Mouse (Mus musculus): Measurements from ENCODE around the gene H60b.
A peak's percentile ranks its signal among the peaks of the same experiment; 100 is the strongest.
"Not testable (repeated sequence)": the region's sequence is repeated elsewhere in the genome, so short reads cannot be mapped to it uniquely, and the experiment has no call there.

H60b gene

GRCm38 (mm10) chr10:22158310-22158999, at the start of gene H60b, which contains the start of gene Raet1e:
Gene H60b, plus strand, starts transcription at chr10:22158586.
Gene Raet1e, plus strand, starts transcription at chr10:22158569.
- not testable (repeated sequence) for DNase-seq

DNA sequence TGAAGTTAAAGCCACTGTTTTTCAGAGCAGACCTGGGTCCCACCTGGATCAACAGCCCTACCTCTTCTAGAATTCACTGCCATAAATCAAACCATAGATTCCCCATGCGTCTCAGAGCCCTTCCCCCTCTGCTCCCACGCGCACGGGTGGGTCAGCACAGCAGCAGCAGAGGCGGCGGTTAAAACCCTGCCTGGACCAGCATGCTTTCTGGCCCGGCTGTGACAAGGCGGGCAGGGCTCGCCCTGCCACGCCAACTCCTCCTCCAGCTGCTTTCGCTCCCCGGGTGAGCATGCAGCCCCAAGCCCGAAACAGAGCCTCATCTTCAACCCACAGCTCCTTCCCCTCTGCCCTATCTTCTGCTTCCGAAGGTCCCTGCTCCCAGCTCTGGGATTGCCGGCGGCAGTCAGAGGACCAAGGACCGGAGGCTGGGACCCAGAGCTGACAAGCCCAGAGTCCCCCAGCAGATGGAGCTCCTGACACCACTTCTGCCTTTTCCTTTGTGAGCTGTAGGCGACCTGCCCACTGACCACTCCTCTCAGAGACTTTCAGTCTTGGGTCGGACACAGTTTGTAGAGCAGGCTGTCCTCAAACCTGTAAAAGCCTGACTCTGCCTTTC, 17.6 kb upstream of the H60b start:
- DNase-seq, result peak; percentile 29

DNA sequence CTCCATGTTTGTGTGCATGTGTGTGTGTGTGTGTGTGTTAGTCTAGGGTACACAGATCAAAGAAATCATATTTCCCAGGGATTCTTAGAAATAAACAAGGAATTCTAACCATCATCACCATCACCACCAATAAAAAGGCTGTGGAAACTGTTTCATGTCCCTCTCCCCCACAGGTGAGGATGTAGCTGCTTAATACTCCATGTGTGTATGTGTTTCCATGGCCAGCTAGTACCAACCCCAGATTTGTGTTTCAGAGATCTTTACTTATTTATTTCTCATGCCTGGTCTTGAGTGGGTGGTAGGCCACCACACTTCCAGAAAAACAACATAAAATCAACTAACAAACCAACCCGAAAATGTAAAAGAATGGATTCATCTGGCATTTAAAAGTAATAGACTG, 16.2 kb upstream of the H60b start:
- not testable (repeated sequence) for DNase-seq

GRCm38 (mm10) chr10:22142926-22143325, 15.5 kb upstream of the H60b start:
- no peak for DNase-seq

- DNase-seq, result no peak
Observed at GRCm38 (mm10) chr10:22148441-22149072, 9.8 kb upstream of the H60b start.

- DNase-seq, result no peak
Observed at GRCm38 (mm10) chr10:22149073-22149690, 9.2 kb upstream of the H60b start, which contains the start of gene E030030I06Rik. Gene E030030I06Rik, minus strand, starts transcription at chr10:22149270.

DNA sequence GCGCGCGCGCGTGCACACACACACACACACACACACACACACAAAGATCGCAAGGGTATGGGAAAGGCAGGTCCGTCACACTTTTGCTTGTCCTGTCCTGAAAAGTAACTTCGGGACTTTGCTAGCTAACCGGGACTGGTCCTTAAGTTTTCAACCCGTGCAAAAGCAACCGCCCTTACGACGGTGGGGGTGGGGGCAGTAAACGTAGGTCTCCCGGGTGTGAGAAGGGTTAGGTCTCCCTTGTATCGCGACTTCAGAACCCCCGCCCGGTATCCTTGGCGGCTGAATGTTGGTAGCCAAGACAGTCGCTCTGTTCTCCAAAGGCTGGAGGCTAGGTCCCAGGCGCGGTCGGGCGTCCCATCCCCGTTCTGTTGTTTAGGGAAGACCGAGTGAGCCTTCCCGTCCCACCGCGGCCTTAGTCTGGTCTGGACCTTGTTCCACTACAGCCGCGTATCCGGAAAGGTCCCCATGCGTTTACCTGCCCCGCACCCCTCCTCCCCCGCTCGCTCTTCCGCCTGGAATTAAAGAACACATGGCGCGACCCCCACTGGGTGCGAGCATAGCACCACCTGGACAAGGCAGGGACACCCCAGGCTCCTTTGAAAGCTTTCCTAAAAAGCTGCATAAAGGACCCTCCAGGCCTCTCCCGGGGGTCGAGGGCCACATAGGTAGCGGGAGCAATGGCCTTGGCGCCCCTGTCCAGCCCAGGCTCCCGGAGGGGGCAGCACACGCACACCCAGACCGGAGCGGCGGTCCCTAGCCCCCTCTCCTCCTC, 8.5 kb upstream of the H60b start:
- DNase-seq, result no peak

DNA sequence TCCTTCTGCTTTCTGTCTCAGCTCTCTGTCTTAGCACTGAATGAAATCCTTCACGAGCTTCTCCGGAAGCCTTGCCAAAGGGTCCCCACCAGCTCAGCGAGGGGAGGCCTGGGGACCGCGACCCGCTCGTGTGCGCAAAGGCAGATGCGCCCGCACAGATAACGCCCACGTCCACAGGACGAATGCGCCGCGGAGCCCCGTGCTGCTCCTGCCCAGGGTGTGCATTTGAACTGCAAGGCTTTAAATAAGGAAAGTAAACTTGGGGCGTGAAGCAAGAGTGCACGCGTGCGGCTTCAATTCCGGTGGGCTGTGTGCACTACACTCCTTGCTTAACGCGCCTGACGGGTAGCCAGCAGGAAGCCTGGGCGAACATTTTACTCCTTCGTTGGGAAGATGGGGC, 7.8 kb upstream of the H60b start:
- no peak for DNase-seq

DNA sequence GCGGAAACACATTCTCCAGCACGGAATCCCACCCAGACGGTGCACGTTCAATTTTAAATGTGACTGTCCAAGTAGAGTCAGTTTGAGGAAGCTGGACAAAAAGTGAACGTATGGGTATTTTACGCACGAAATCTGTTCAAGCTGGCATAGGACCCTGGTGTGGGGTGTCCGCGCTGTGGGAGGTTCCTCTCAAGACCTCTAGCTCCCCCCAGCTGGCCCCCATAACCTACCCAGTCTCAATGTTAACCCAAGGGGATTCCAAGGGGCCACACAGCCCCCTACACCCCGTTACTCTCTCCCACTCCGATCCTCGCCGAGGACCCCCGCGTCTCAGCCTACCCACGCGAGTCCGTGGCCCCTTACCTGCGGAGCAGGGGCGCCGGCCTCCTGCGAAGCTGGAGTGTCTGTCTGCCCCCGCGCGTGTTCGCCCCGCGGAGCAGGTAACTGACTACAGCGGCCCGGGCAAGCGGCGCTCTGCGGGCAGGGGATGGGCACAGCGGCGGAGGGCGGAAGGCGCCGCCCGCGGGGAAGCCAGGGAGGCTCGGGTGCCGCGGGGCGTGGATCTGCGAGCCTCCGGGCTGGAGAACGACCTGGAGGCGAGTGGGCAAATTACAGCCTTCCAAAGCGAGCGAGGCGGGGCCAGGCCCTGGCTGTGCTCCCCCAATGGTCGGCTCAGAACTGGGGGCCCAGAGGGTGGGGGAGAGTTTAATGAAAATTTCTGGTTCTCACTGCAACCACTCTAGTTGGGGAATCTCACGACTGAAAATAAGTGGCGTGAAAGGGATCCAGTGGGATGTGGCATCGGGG, 7.1 kb upstream of the H60b start:
- not testable (repeated sequence) for DNase-seq

GRCm38 (mm10) chr10:22151863-22152640, 6.3 kb upstream of the H60b start:
- not testable (repeated sequence) for DNase-seq

- not testable (repeated sequence) for DNase-seq
Observed at GRCm38 (mm10) chr10:22153147-22153690, 5.2 kb upstream of the H60b start.

DNA sequence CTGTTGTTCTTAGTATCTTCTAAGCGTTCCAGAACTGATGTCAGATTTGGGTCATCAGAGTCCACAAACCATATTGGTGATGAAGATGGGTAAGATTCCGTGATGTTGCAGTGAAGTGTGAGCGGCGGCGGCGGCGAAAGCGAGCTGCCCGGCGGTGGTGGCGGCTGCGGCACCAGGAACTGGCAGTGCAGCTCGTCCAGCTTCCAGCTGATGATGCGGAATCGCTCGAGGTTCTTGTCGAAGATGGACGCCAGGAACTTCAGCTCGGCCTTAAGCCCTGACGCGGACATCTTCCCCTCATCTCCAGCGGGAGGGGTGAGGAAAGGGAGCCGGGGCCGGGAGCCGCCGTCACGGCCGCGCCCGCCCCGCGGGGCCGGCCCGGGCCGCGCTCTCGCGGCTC, 4.3 kb upstream of the H60b start:
- DNase-seq, result not testable (repeated sequence)

- DNase-seq, result no peak
Observed at GRCm38 (mm10) chr10:22154871-22155799, 3.3 kb upstream of the H60b start.

- no peak for DNase-seq
Observed at GRCm38 (mm10) chr10:22159131-22159561, 760 bp downstream of the H60b start.

DNA sequence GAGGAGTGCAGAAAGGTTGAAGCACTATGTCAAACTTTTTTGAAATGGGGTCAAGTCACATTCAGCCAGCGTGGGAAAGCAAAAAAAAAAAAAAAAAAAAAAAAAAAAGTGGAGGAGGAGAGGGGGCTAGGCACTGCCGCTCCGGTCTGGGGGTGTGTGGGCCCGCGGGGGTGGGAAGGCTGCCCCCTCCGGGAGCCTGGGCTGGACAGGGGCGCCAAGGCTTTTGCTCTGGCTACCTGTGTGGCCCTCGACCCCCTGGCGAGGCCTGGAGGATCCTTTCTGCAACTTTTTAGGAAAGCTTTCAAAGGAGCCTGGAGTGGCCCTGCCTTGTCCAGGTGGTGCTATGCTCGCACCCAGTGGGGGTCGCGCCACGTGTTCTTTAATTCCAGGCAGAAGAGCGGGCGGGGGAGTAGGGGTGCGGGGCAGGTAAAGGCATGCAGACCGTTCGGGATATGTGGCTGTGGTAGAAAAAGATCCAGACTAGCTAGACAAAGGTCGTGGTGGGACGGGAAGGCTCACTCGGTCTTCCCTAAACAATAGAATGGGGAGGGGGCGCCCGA, 1.3 kb downstream of the H60b start:
- DNase-seq, result no peak

DNA sequence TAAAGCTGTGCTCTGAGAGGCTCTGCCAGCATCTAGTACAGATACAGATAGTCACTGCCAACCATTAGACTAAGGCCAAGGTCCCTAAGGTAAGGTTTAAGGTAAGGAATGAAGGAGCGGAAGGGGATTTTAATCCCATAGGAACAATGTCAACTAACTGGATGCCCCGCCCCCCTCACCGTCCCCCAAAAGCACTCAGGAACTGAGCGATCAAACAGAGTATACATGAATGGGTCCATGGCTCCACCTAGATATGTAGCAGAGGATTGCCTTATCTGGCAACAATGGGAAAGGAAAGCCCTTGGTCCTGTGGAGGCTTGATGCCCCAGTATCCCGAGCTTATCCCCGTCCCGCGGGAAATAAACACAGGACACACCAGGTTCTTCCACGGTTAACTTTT, 4.9 kb downstream of the H60b start:
- not testable (repeated sequence) for DNase-seq

GRCm38 (mm10) chr10:22163705-22164583, 5.6 kb downstream of the H60b start:
- DNase-seq, result peak; percentile 36

Data from layer of hippocampus, adult 9-11 months (tissue).